Mouse (Mus musculus) T-helper 1 cell (primary cell): ENCODE results near the gene Dhtkd1.
"Not testable (repeated sequence)": the region's sequence is repeated elsewhere in the genome, so short reads cannot be mapped to it uniquely, and the experiment has no call there.

Experiments used
- in situ Hi-C: fragments of 300-600 bp; cut with MboI, MseI; formaldehyde crosslinking; loops from one replicate; pipeline ENCODE4 v1.15.1; 2025; ENCODE audit warnings: high pct_unique_total_duplicates

Dhtkd1 gene

DNA sequence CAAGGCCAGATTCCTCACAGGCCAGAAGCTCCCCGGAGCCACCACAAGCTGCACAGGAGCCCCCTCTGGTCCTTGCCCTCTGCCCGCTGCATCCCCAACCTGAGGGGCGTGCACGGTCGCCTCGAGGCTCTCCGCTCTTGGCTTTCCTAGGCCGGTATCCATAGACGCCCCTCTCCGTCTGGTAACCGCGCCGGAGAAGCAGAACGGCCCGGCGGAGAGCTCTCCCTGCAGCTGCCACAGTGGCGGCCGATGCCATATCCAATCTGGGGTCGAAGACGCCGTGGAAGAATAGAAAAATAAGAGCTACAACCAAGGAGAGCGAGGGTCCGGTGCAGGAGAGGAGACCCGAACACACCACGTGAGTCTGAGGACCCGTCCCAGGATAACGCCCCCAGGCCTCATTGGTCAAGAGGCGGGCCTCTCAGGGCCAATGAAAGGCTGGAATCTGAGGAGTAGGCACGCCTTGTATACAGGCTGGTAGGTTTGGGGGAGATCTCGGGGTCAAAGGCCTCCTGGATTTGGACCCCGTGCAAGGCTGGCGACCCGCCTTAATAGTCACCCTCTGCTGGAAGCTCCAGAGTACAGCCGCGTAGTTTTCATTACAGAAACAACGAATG is at the start of gene Dhtkd1:
Dhtkd1 (minus strand) TSS at position 377 of the 617 bp plus-strand sequence.
- in situ Hi-C loops: no loop called here

DNA sequence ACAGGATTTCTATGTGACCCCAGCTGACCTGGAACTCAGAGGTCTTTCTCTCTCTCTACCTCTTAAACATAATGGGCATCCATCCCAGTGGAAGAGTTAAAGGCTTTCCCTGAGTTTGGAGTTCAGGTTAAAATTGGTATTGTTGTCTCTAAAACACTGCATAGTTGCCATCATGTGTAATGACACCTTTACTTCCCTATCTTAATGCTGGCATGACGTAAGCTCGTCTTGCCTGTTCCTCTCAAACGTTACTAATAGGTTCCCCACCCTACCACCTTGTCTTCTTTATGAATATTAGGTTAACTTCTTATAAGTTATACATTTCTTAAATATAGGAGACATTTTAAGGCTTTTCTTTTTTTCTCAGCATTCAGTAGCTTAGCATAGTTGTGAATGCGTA is 34.9 kb upstream of the Dhtkd1 start:
- in situ Hi-C loops: no loop called here

GRCm38 (mm10) chr2:5970629-5971028 is 28.0 kb upstream of the Dhtkd1 start:
- in situ Hi-C loops: not testable (repeated sequence)

GRCm38 (mm10) chr2:5965972-5966371 is 23.4 kb upstream of the Dhtkd1 start:
- in situ Hi-C loops: no loop called here

DNA sequence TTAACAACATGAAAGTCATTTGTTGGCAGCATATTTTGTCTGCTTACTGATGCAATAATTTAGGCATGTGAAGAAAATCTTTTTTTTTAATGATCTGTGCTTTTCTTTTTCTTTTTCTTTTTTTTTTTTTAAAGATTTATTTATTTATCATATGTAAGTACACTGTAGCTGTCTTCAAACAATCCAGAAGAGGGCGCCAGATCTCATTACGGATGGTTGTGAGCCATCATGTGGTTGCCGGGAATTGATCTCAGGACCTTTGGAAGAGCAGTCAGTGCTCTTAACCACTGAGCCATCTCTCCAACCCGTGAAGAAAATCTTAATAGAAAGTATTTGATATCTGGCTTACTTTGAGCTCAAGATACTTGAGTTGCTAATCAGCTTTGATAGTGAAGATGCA is 21.1 kb upstream of the Dhtkd1 start:
- in situ Hi-C loops: not testable (repeated sequence)

GRCm38 (mm10) chr2:5962265-5962664 is 19.7 kb upstream of the Dhtkd1 start:
- in situ Hi-C loops: no loop called here

- in situ Hi-C loops: no loop called here
These were observed 15.1 kb upstream of the Dhtkd1 start for GRCm38 (mm10) chr2:5957705-5958104.

DNA sequence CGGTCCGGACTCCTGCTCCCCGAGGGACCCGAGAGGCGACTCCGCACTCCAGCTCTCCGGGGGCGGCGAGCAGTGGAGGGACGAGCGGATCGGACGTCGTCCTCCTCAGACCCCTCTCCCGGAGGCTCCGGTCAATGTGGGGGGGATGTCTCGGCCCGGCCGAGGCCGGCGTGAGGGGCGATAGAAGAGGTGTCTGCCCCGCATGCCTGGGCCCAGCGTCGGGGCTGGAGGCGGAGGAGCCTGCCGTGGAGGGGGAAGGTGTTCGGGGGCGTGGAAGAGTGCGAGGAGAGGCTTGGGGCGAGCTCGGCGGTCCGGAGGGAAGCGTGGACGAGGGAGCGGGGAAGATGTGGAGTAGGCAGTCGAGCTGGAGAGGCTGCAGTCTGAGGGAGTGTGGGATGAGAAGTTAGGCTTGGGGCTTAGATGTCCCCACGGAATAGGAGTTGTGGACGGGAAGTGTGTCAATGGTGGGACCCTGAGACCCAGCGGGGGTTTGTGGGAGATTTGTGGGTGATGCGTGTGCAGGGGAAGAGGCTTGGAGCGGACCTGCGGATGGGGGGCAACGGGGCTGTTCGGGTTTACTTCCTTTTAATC is 9.1 kb upstream of the Dhtkd1 start:
- in situ Hi-C loops: no loop called here

DNA sequence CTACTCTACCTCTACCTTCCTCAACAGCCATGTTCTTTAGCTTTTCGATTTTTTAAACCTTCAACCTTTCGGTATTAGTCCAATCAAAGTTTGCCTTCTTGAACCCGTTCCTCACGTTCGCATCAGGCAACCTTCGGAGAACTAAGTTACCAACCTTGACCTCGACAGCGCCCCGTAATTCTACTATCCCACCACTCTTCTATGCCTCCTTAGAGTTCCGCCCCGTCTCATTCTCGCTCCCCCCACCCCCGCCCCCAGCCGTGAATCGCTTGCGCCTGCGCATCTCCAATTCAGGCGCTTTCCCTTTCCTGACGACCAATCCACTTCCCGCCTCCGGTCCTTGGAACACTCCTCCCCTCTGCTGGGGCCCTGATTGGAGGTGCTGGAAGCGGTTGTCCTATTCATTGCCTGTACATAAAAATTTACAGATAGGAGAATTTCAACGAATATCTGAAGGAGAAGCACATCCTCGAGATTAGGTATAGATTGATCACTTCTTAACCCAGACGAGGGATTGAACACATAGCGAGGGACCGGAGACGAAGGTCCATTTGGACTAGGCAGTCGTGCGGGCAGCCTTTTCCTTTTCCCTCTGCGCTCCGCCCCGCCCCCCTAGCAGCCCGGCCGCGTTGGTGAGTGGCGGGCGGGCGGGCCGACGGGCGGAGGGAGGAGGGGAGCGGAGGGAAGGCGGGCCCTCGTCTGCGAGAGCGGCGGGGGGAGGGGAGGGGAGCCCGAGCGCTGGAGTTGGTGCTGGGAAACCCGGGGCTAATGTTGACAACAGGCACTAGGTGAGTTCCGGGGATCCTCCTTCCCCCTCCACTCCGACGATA is 8.4 kb upstream of the Dhtkd1 start, which contains the start of gene Upf2:
Upf2 (plus strand) TSS at position 704 of the 830 bp plus-strand sequence.
- in situ Hi-C loops: no loop called here

DNA sequence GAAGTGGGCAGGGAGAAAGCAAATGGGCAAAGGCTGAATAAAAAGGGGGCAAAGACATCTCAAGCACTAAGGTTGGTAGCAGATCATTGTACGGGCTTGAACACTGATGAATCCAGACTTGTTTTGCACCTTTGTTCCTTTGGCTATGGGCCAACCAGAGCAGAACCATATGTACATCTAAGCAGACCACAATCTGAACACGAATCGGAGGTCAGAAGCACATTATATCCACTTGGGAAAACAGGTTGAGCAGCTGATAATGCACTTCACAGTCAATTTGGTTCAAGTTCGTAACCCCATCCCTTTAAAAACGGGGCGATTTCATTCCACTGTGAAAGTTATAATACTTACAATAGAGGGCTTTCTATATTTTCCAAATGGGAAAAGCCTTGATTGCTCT is 7.7 kb upstream of the Dhtkd1 start:
- in situ Hi-C loops: no loop called here

DNA sequence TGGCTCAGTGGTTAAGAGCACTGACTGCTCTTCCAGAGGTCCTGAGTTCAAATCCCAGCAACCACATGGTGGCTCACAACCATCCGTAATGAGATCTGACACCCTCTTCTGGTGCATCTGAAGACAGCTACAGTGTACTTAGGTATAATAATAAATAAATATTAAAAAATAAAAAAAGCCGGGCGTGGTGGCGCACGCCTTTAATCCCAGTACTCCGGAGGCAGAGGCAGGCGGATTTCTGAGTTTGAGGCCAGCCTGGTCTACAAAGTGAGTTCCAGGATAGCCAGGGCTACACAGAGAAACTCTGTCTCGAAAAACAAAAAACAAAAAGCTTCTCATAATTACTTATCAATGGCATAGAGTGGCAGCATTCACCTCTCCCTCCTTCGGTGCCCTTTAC is 7.2 kb upstream of the Dhtkd1 start:
- in situ Hi-C loops: not testable (repeated sequence)

GRCm38 (mm10) chr2:5948964-5949363 is 6.4 kb upstream of the Dhtkd1 start:
- in situ Hi-C loops: no loop called here

GRCm38 (mm10) chr2:5946876-5947275 is 4.3 kb upstream of the Dhtkd1 start:
- in situ Hi-C loops: no loop called here

DNA sequence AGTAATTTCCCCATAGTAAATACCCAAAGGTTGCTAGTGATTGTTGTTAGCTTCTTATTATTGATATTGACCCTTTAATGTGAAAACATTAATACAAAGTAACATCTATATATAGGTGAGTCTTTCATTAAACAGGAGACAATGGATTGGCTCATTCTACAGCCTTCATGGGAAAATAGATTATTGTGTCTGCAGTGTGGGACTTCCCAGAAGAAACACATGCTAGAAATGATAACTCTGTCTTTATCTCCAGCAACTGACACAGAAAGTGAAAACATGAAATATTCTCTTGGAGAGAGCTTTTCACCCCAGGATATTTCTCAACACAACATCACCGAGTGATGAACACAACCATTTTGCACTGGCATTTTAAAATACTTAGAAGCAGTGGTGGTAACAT is 3.0 kb upstream of the Dhtkd1 start:
- in situ Hi-C loops: no loop called here

DNA sequence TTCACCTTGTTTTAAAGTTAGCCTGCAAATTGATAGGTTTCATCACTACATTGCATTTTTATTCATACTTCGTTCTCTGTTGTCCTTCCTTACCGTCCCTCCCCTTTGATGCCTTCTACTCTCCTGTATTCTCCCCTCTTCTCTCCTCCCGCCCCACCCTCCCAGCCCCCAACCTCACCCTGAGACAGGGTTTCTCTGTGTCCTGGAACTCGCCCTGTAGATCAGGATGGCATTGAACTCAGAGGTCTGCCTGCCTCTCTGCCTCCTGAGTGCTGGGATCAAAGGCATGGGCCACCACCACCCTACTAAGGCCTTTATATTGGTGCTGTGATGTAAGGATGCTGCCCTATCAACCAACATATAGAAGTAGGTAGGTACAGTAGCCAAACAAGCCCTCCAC is 479 bp upstream of the Dhtkd1 start:
- in situ Hi-C loops: no loop called here

GRCm38 (mm10) chr2:5941861-5942415 is 654 bp downstream of the Dhtkd1 start:
- in situ Hi-C loops: no loop called here

GRCm38 (mm10) chr2:5940936-5941335 is 1.7 kb downstream of the Dhtkd1 start:
- in situ Hi-C loops: no loop called here

DNA sequence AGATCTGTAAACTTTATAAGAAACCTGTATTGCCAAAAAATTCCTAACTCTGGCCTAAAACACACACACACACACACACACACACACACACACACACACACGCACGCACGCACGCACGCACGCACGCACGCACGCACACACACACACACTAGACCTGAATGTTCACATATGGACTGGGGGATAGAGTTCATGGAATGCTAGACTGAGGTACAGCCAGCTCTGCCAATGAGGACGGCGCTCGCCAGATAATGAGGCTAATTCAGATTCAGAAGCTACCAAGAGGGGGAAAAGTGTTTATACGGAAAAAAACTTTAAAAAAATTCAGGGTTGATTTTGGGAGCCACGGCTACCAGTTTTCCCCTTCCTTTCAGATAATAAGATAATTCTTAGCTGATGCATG is 2.7 kb downstream of the Dhtkd1 start:
- in situ Hi-C loops: no loop called here

- in situ Hi-C loops: no loop called here
These were observed 3.3 kb downstream of the Dhtkd1 start for GRCm38 (mm10) chr2:5939319-5939718.

DNA sequence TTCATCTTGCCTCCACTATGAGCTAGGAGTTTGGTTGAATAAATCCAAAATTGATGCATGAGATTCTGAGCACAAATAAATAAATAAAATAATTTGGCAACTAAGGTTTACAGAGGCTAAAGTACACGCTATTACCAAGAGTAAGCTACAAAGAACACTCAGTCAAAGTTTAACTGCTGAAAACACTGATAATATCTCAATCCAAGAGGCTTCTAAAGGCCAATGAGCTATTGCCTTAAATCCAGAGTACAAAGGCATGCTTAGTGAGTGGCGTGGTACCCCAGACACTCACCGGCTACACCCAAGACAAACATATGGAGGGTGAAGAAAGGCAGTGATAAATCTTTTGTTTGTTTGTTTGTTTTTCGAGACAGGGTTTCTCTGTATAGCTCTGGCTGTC is 6.0 kb downstream of the Dhtkd1 start:
- in situ Hi-C loops: no loop called here

DNA sequence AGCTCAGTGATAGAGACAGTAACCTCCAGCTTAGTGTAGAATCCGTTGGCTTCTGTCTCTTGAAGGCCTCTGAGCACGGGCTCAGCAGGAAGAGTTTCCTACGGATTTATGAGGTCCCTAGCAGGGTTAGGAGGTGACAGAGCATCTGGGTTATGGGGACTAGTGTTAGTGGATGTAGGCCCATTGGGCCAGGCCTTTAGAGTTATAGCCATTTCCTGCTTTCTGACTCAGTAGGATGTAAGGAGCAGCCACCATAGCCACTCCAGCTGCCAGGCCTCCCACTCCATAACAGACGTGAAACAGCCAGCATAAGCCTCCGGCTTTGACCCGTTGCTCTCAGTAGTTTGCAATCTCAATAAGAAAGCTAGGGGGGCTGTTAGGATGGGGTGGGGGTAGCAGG is 6.5 kb downstream of the Dhtkd1 start:
- in situ Hi-C loops: no loop called here

- in situ Hi-C loops: no loop called here
These were observed 7.7 kb downstream of the Dhtkd1 start for GRCm38 (mm10) chr2:5934936-5935335.

DNA sequence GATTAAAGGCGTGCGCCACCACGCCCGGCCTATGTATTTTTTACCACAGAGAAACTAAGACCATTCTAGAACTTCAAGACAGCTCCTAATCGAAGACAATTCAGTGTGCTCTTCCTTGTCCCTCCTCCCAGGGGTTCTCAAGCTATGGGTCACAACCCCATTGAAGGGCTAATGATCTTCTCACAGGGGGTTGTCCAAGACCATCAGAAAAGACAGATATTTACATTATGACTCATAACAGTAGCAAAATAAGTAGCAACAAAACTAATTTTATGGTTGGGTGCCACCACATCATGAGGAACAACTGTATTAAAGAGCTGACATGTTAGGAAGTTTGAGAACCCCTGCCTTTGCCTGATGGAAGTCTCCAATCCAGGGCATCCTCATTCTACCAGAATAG is 10.7 kb downstream of the Dhtkd1 start:
- in situ Hi-C loops: no loop called here
